Mouse (Mus musculus) adrenal gland, postnatal 4 days (tissue): ENCODE results near the gene Plxna2. TPM values are rescaled to one million over a fixed set of nuclear protein-coding genes. Genes with fewer than 3 reads are reported as not detected.

Experiments used
- DNase-seq, 2 experiments: peaks; one replicate each; pipeline ENCODE4 v3.0.0; 2021 to 2022; ENCODE audit warnings: low spot score in 2 of 2, mixed read lengths in 2 of 2
- total RNA-seq, 2 experiments: library from RNA; stranded (reverse); gene quantifications; 2 replicates each; pipeline ENCODE4 v1.2.3; 2021

Plxna2 gene
- total RNA-seq, 2 experiments from 2014 or later: 12.3 to 12.4 TPM

- no peak for DNase-seq
Observed at GRCm38 (mm10) chr1:194761432-194762212, 143.6 kb downstream of the Plxna2 start.

- no peak for DNase-seq
Observed at GRCm38 (mm10) chr1:194762896-194763295, 144.9 kb downstream of the Plxna2 start.

- DNase-seq: no peak
Observed at GRCm38 (mm10) chr1:194764951-194765350, 146.9 kb downstream of the Plxna2 start.

DNA sequence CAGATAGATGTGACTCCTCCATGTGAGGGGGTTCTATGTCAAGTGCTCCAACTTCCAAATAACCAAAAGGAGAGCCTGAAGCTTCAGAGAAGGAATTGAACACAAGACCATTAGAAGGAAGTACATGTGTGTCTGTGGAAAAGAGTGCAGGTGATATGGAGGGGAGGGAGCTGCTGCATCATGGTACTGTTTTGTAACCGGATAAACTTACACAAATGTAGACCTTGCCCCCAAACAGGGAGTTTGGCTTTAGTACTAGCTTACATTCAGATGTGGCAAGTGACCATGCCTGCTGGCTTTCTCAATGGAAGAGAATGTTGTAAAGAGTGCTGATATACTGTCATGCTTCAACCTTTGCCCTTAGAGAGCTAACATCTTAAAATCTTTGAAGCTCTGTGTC is 150.8 kb downstream of the Plxna2 start:
- DNase-seq: no peak

DNA sequence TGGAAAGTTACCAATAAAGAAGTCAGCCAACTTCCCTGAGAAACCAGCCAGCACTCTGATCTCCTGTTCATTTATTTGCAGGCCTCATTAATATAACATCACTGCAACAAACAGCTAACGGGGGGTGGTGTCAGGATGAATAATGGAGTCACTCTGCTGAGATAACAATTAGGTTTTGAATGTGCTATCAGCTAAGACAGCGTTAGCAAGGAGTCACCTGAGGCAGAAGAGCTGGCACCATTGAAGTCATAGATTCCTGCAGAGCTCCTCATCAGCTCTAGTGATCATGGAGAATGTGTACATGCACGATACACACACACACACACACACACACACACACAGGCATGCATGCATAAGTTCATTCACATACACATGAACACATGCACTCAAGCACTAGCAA is 154.0 kb downstream of the Plxna2 start:
- no peak for DNase-seq

DNA sequence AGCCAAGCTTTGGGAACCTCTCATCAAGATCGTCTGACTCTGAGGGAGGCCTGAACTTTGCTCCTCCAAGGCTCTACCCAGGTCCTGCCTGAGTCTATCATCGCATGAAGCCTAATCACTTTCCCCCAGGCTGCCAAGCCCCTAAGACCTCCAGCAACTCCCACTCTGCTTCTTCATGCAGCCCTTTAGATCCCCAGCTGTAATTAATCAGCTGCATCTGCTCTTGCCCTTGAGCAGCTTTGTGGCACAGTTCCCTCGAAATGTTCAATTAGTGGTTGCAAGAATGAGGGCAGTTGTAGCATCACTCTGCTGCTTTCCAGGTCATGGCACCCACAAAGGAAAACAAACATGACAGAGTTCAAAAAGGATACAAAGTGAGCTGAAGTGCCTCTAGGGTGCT is 155.9 kb downstream of the Plxna2 start:
- DNase-seq: no peak

GRCm38 (mm10) chr1:194774350-194774749 is 156.3 kb downstream of the Plxna2 start:
- no peak for DNase-seq

GRCm38 (mm10) chr1:194774754-194775153 is 156.7 kb downstream of the Plxna2 start:
- no peak for DNase-seq

- no peak for DNase-seq
Observed at GRCm38 (mm10) chr1:194775656-194776374, 157.8 kb downstream of the Plxna2 start.

DNA sequence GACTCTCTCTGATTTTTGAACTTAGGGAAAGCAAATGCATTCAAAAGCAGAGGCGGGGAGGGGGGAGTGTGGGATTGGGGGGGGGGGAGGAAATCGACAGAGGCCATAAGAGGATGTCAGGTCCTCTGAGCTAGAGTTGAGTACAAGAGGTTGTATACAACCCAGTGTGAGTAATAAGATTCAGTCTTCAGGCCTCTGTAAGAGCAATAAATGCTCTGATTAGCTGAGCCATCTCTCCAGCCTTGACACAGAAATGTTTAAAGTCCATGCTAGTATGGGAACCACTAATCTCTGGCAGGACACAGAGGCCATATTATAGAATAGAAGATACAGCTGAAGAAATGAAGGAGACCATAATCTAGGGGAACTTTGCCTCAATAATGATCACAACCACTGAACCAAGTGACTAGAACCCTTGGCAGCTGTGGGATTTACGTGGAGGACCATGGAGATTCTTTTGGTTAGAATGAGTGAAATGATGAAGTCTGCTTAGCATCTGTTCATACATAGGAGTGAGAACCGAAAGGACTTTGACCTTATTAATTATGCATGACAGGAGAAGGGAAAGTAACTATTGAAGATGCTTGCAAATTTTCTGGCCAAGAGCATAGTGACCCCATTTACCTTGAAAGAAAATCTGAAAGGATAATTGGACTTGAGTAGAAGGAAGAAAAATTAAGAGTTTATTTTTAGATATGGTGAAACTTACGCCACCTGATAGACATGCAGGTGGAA is 158.7 kb downstream of the Plxna2 start:
- DNase-seq: no peak

DNA sequence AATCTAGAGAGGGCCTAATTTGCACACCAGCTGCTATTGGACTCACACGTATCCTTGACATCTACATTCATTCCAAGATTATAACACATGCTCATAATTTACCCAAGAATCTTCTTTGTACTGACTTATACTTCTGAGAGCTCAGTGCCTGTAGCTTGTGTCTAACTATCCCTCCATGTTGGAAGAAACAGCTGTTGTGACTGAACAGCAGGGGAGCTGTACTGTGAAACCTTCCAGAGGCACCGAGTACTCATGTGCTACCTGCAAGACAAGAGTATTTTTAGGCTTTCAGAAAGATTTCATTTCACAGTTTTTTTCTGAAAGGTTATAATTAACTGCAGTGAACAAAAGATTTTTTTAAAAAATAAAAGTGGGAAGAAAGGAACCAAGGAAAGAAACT is 159.6 kb downstream of the Plxna2 start:
- DNase-seq: no peak

DNA sequence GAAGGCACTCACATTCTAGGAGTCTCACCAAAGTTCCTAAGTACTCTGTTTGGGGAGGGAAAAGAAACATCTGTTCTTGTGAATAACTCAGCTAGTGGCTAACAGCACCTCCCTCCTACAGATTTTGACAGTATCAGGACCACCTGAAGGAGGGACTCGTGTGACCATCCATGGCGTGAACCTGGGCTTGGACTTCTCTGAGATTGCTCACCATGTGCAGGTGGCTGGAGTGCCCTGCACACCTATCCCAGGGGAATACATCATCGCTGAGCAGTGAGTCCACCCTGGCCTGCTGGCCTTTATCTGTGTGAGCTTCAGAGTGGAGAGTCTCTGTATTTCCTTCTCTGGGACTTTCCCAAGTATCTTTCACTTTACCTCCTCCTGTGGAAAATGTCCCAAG is 162.4 kb downstream of the Plxna2 start:
- DNase-seq: no peak

DNA sequence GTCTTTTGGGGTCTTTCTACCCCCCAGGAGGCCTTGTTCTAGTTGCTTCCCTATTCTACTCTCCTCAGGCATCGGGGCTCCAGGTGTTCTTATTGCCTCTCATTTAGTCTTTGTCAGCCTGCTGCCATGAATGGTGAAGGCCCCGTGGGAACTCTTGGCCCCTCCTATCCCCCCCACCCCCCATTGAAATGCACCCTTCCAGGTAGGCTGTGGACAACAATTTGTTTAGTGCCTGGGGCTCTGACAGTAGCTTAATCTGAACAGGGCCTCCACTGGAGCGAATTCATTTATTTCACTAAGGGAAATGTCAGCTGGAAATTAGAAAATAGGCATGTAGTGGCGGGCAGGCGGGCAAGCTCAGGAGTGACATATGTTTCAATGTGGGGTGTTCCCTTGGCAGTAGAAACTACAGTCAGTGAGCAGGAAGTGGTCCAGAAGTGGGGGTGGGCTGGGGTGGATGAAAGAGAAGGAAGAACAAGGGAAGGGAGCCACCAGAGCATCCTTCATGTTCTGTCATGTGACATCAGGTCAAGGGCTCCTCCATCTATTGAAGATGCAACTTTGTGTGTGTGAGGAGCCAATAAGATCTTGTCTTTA is 162.9 kb downstream of the Plxna2 start:
- DNase-seq: no peak

DNA sequence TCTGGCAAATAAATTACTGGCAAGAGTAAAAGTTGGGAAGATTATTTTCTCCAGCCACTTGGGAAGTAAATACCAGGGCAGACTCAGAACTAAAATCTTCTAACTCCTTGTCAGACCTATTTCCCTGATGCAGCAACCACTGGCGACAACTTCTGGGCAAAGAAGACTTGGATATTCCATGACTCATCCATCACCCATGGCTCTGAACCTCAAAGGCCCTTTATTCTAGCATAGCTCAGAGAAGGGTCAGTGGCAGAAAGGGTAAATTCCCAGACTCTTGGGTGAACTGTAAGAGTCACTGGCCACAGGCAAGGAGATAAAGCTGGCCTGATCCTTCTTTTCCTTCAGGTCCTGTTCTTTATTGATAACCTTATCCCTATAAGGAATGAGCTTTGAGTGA is 163.5 kb downstream of the Plxna2 start:
- no peak for DNase-seq

DNA sequence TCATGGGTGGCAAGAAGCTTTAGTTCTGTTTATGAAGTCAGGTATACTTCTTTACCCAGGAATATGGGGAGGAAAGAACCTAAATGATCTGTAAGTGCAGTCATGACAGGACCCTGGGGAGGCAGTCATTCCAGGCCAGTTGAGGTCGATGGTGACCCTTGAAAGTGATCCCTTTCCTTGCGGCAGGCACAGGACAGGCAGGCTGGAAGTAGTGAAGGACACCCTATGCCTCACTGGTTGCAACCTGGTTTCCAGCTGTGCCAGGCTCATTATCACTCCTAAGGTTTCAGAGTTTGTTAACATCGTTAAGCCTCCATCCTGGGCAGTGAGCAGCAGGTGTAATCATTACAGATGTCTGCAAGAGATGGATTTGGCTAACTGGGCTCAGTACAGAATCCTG is 164.3 kb downstream of the Plxna2 start:
- DNase-seq: no peak

DNA sequence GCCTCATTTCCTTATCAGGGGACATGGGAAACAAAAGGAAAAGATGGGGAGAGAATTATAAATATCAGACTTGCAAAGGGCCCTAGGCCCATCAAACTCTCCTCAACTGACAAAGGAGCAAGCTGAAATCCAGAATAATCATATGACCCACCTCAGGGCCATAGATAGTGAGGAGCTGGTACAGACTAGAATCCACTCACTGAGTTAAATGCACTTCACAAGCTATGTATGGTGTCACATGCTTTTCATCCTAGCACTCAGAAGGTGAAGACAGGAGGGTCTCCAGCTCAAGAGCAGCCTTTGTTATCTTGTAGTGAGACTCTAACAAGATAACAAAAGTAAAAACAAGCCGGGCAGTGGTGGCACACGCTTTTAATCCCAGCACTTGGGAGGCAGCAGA is 169.6 kb downstream of the Plxna2 start:
- no peak for DNase-seq

GRCm38 (mm10) chr1:194793226-194793924 is 175.4 kb downstream of the Plxna2 start:
- no peak for DNase-seq

- DNase-seq: no peak
Observed at GRCm38 (mm10) chr1:194795316-194795715, 177.3 kb downstream of the Plxna2 start.

DNA sequence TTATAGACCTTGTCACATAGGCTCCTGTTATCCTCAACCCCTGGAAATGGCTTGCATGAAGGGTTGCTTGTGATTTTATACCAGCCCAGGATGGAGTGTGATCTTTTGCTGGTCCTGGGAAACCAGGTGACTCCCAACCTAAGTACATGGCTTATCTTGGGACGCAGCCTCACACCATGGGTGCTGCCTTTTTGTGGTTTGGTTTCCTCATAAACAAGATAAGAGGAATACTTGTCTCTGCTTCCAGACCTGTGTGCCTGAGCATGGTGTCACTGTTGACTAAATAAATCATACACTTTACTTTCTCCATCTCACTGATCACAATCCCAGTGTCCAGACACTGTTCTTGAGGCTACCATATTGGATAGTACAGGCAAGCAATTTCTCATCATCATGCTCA is 179.8 kb downstream of the Plxna2 start:
- DNase-seq: no peak

DNA sequence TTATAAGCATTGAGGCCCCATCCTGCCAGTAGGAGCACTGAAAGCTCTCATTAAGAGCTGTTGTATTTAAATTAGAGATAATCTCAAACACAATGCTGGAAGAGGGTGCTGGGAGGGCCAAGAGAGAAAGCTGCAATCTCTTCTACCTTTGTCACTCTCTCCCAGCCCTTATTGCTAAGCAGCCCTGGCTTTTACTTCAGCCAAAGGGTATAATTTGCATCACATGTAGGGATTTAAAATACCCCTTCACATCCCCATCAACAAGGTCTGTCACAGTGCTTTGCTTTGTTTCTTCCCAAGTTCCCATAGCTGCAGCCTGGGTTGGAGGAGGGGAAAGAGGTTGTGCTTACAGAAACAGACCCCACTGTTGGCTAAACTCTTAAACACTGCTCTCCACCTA is 180.5 kb downstream of the Plxna2 start:
- no peak for DNase-seq

- no peak for DNase-seq
Observed at GRCm38 (mm10) chr1:194808261-194808660, 190.2 kb downstream of the Plxna2 start.
